Mouse (Mus musculus) left cerebral cortex, postnatal 14 days (tissue): ENCODE measurements around the gene Cpe. TPM values are rescaled to one million over a fixed set of nuclear protein-coding genes. Genes with fewer than 3 reads are reported as not detected.

Experiments used
- DNase-seq, 2 experiments: peaks; one replicate each; pipeline ENCODE4 v3.0.0; 2021 to 2022; ENCODE audit warnings: low spot score in 2 of 2, mixed read lengths in 1 of 2
- intact Hi-C: fragments of 180-260 bp; cut with DNase I; formaldehyde crosslinking; loops from one replicate; pipeline ENCODE4 v1.15.1; 2025
- total RNA-seq, 2 experiments: library from RNA; stranded (reverse); gene quantifications; 2 replicates each; pipeline ENCODE4 v1.2.3; 2021

The Cpe gene
- total RNA-seq, 2 experiments from 2014 or later = 2,228 to 2,322 TPM

DNA sequence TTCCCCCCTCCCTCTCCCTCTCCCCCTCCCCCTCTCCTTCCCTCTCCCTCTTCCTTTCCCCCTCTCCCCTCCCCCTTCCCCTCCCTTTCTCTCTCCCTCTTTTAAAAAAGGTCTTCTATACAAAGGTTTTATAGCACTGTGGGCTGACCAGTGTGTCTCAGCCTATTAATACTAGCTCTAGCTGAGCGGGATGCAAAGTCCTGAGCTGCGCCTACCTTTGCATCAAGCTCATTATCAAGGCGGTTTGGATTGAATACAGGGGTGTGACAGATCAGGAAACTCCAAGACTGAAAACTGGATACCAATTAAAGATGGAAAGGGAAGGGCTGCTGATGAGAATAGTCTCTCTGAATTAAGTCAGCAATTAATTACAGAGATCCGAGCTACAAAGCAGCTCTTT lies 94.6 kb downstream of the Cpe start:
- no peak for DNase-seq
- intact Hi-C loops = no loop called here

DNA sequence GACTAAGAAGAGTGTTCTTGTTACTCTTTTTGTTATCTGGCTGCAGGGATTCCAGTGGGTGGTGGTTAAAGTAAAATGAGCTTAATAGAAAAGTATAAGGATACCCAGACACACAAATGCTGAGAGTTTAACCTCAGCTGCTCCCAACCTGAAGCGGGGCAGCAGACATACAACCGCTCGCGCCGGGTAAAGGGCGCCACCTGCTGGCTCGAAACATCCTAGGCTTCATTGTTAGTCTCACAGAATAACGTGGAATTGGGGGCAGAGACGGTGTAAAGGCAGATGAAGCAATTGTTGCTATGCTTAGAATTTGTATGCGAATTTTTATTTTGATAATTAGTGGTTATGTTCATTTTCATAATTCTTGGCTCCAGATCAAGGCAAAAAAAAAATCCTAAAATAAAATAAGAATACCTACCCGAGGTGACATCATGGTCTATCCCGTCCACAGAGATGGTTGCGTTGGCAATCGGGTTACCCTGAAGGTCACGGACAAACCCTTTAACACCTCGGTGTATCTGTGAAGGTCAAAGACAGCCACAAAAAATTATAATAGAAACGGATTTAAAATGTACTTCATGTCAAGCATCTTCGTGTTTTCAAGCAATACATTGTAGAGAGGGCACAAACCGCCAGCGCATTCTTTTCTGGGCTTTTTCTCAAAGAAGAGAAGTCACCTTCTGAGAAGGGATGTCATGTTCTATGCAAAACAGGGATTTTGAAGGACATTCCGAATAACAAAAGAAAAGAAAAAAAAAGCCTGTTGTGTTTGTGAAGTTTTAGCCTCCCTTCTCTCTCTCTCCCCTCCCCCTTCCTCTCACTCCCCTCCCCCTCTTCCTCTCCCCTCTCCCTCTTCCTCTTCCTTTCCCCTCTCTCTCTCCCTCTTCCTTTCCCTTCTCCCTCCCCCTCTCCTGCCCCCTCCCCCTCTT lies 95.5 kb downstream of the Cpe start:
- peak; percentile 85 for DNase-seq
- intact Hi-C loops = no loop called here

DNA sequence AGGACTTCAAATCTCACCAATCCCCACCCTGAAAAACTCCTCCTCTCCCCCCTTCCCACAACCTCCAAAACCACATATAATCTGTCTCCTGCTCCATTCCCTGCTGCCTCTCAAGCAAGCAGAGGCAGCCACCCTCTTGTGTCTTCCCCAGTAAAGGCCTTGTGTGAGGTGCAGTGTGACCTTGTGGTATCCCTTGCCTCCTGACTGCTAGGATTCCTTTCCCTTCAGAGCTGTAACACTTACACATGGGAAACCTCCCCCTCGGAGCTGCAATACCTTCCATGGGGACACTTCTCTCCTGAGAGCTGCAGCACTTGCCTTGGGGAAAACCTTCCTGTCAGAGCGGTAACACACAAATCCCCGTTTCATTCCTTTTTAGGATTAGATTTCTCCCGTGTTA lies 96.5 kb downstream of the Cpe start:
- no peak for DNase-seq
- intact Hi-C loops = no loop called here

DNA sequence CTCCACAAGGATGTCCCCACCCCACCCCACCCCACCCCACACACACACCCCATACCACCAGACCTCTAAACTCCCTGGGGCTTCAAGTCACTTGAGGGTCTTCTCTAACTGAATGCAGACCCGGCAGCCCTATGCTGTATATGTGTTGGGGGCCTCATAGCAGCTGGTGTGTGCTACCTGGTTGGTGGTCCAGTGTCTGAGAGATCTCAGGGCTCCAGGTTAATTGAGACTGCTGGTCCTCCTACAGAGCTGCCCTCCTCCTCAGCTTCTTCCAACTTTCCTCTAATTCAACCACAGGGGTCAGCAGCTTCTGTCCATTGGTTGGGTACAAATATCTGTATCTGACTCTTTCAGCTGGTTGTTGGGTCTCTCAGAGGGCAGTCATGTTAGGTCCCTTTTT lies 102.4 kb downstream of the Cpe start:
- intact Hi-C loops = no loop called here
- no peak for DNase-seq

DNA sequence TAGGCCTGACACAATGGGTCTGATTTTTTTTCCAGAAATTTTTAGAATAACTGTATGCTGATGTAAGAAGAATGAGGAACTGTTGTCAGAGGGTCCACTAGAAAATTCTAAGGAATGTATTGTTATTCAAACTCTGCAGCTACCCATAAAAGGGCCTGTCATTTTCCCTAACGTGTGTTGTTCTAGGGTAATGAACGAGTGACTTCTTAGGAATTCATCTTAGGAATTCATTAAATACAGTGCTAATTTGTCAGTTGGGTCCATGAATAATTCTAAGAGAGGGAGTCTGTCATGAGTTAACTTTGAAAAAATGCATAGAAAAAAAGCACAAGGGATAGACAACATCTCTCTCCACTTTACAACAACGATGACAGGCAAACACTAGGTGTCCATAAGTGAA lies 110.0 kb downstream of the Cpe start:
- intact Hi-C loops = no loop called here
- no peak for DNase-seq

DNA sequence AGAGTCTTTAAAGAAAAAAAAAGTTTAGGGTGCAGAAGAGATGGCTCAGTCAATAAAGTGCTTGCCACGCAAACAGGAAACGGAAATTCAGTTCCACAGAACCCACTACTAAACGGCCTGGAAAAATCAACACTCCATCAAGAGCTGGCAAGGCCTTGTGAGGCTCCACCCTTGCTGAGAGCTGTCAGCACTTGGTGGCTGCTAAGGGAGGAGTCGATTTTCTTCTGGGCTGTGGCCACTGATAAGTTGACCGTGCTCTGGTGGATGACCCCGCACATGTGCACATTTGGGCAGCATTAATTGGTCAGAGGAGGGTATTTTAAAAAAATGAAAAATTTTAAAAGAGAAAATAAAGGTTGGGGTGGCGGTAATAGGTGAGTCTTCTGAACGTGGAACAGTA lies 114.6 kb downstream of the Cpe start:
- no peak for DNase-seq
- intact Hi-C loops = no loop called here

DNA sequence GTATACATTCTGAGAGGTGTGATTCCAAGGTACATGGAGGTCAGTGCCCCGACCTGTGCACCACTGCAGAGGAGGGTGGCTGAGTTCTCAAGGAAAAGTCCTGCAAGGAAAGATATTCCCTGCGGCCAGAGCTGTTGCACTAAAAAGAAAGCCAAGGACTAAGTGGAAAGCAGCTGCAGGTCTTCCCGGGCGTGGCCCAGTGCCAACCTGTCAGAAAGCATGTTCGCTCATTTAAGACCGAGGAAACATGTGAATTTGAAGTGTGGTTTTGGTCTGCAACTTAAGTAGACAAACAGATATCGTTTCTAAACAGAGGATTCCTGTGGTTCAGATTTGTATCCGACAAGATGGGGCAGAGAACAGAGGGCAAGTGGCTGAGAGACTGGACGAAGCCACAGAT lies 117.9 kb downstream of the Cpe start:
- intact Hi-C loops = no loop called here
- no peak for DNase-seq

DNA sequence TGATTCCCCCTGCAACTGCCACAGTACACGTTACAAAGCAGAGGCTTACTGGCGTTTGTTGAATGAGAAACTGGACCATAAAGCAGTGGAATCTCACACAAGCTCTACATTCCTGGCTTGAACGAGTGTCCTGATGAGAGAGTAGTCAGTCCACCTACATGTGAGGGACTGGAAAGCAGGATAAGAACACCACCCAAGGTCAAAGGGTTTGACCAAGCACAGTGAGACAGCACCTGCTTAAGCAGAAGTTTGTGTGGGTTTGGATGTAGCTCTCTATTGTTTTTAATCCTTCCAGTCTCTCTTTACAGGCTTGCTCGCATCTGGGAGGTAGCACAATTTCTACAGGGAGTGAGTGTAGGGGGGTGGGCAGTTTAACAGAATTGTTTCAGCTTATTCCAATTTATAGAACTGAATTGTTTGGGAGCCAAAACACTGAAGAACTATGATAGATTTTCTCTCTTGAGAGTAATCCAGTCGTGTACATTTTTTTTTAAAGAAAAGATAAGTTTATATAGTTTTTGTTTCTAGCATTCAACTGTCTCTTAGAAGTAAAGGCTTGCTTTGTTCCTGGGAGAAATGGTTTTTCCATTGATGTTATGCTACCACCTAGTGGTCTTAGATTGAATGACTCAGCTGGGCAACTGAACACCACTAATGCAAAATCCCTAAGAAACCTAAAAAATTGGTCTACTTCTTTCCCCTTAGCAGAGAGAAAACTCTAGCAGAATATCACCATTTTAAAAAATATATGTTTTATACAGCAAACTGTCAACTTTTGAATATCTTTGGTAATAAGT lies 144.6 kb downstream of the Cpe start:
- peak; percentile 68 to 72 for DNase-seq
- intact Hi-C loops = loop anchor here (5.0 kb wide), 1 partner anchor 341 kb away; the partner anchor contains the start of gene Tll1

DNA sequence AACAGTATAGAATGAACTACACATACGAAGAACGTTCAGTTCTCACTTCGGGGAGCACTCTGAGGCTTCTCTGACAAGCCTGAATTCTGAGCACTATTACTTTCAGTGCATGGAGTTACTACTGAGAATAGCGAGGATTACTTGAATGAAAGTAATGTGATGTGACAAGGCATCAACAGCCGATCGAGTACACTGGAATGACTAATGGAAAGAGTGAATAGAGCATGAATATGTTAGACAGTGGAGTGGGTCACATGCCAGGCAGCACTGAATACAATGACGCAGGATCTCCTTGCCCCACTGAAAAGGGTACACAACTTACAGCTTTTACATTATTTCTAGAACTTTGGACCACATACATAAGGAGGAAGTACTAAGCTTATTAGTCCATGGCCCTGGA lies 149.4 kb downstream of the Cpe start:
- intact Hi-C loops = no loop called here
- no peak for DNase-seq

Other genes with a start within 250 kb of the Cpe start
- 100 to 1,000 TPM in 1 of 2 experiments, 10 to 100 TPM in 1; 92.5 to 107 TPM for gene Msmo1, start 40.7 kb upstream of the Cpe start, total RNA-seq
- gene Klhl2, start 157.0 kb upstream of the Cpe start, total RNA-seq = 100 to 1,000 TPM; 139 to 140 TPM